In the genomic region with DNA sequence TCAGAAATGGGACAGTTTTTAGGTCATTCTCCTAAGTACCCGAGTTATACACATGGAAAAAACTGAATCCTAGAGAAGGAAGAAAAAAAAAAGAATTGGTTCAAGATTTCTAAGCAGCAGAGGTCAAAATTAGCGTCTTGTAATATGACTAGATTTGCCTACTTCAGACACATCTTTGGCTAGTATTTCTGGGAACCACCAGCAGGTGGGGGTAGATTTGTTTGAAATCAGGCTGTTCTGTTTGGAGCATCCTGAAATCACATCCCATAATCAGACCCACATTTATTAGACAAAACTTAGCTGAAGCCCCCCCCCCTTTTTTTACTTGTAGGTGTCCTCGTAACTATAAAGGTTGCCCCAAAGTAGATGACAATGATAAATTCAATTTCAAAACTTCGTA, we compare ENCODE assay signal across 11 mouse cellular contexts. TPM values are rescaled to one million over a fixed set of nuclear protein-coding genes. Genes with fewer than 3 reads are reported as not detected.
DNase-seq lines count a peak whose midpoint lies in the region; ATAC-seq lines count a peak whose summit lies in the region.
"Had no signal": no experiment of that assay in that cellular context is flagged by ENCODE, and none has a peak within 500 bp of the region (broad histone marks: within the 10 kb centered on the region; RNA-seq: fewer than 3 reads in every experiment).

No protein-coding gene starts in this region.

- no peaks in the 10 kb centered on the region for H3K9me3 ChIP-seq in kidney, embryonic 14.5 days (ENCODE audit: control insufficient read depth, low read length)
- H3K9me3 ChIP-seq: embryonic facial prominence, embryonic 12.5 days; midbrain, embryonic 12.5 days had no signal

- no peak overlapping the region for H3K27ac ChIP-seq in kidney, embryonic 14.5 days (ENCODE audit: low read depth, low read length)
- H3K27ac ChIP-seq: embryonic facial prominence, embryonic 12.5 days; midbrain, embryonic 12.5 days had no signal

- H3K27me3 ChIP-seq in kidney, embryonic 14.5 days (ENCODE audit: control insufficient read depth, insufficient read depth, low read length) = no peaks in the 10 kb centered on the region
- H3K27me3 ChIP-seq: embryonic facial prominence, embryonic 12.5 days; midbrain, embryonic 12.5 days had no signal

- peak; percentile 22 for DNase-seq in embryo, embryonic 11 days
- DNase-seq in embryo, embryonic 9.5 days (ENCODE audit: extremely low spot score) = no peak
- DNase-seq in kidney, postnatal 14 days = peak; percentile 2
- DNase-seq in thymus, postnatal 4 days = peak; percentile 5
- DNase-seq in thymus, postnatal 0 days (ENCODE audit: low spot score) = no peak
- peak; percentile 5 for DNase-seq in telencephalon, adult 2 months (ENCODE audit: low read depth, low spot score)
- DNase-seq in spleen, postnatal 36 days (ENCODE audit: low spot score in 2 of 2) = no peak

- 58% methylated on average over 4 of the region's 4 CpGs for WGBS in kidney, embryonic 14.5 days

- H3K36me3 ChIP-seq in kidney, embryonic 14.5 days (ENCODE audit: control insufficient read depth, insufficient read depth, low read length) = no peaks in the 10 kb centered on the region
- H3K36me3 ChIP-seq: embryonic facial prominence, embryonic 12.5 days; midbrain, embryonic 12.5 days had no signal

- no peak overlapping the region for H3K4me3 ChIP-seq in kidney, embryonic 14.5 days (ENCODE audit: low read length)
- H3K4me3 ChIP-seq: embryonic facial prominence, embryonic 12.5 days; midbrain, embryonic 12.5 days had no signal

- no peak for ATAC-seq in kidney, embryonic 14.5 days (ENCODE audit: low FRiP score, low TSS enrichment)
- ATAC-seq: hindbrain, embryonic 16.5 days had no signal

- no peaks in the 10 kb centered on the region for H3K4me1 ChIP-seq in kidney, embryonic 14.5 days (ENCODE audit: control insufficient read depth, insufficient read depth, low read length)
- H3K4me1 ChIP-seq: embryonic facial prominence, embryonic 12.5 days; midbrain, embryonic 12.5 days had no signal

- no peak overlapping the region for H3K9ac ChIP-seq in kidney, embryonic 14.5 days (ENCODE audit: low read depth, low read length)
- H3K9ac ChIP-seq: embryonic facial prominence, embryonic 12.5 days; midbrain, embryonic 12.5 days had no signal

- no peak overlapping the region for H3K4me2 ChIP-seq in kidney, embryonic 14.5 days (replicated peaks; ENCODE audit: low read depth, low read length)
- H3K4me2 ChIP-seq: embryonic facial prominence, embryonic 12.5 days; midbrain, embryonic 12.5 days had no signal

RNA-seq across cellular contexts. Expression of gene Trap1a, which starts 35.6 kb away (rescaled TPM):
- polyA plus RNA-seq in kidney, embryonic 14.5 days (2014; fragmentation: Nextera tagmentation; extraction: Ambion mirVana) = not detected in 2 replicates
- polyA plus RNA-seq in thymus, postnatal 0 days (2015; fragmentation: Nextera tagmentation; extraction: Ambion mirVana) = not detected in 2 replicates
- polyA plus RNA-seq: embryonic facial prominence, embryonic 12.5 days; hindbrain, embryonic 16.5 days; midbrain, embryonic 12.5 days had no signal

Comparison
In these comparisons a context has a peak if more than half of its experiments do, and no peak if none do; other contexts are left out.
1. DNase-seq: peak in embryo, embryonic 11 days (single experiment), kidney, postnatal 14 days (single experiment), thymus, postnatal 4 days (single experiment) and telencephalon, adult 2 months (single experiment); none in embryo, embryonic 9.5 days (single experiment), thymus, postnatal 0 days (single experiment) and spleen, postnatal 36 days (0 of 2).